Mouse (Mus musculus) kidney, postnatal 14 days (tissue): ENCODE measurements around the gene Gm9964.
"Not testable (repeated sequence)": the region's sequence is repeated elsewhere in the genome, so short reads cannot be mapped to it uniquely, and the experiment has no call there.

ENCODE experiments used
- DNase-seq: peaks from one replicate; pipeline ENCODE4 v3.0.0; 2022; ENCODE audit warnings: mixed read lengths

Gene Gm9964

GRCm38 (mm10) chr11:79296856-79297491 lies at the start of gene Gm9964:
TSS of gene Gm9964 (minus strand) at chr11:79296906.
- no peak for DNase-seq

- DNase-seq, result peak; percentile 56
These were observed 43.4 kb upstream of the Gm9964 start for GRCm38 (mm10) chr11:79339808-79340781.

- peak; percentile 97 for DNase-seq
These were observed 42.6 kb upstream of the Gm9964 start, which contains the start of gene Nf1 for GRCm38 (mm10) chr11:79339234-79339807. TSS of gene Nf1 (plus strand) at chr11:79339693.

GRCm38 (mm10) chr11:79338621-79339020 lies 41.9 kb upstream of the Gm9964 start:
- DNase-seq, result no peak

GRCm38 (mm10) chr11:79336722-79337267 lies 40.1 kb upstream of the Gm9964 start:
- DNase-seq, result no peak

GRCm38 (mm10) chr11:79335077-79335476 lies 38.4 kb upstream of the Gm9964 start:
- DNase-seq, result no peak

- no peak for DNase-seq
These were observed 32.9 kb upstream of the Gm9964 start for GRCm38 (mm10) chr11:79329585-79329984.

GRCm38 (mm10) chr11:79328060-79328459 lies 31.4 kb upstream of the Gm9964 start:
- no peak for DNase-seq

GRCm38 (mm10) chr11:79327106-79327505 lies 30.4 kb upstream of the Gm9964 start:
- no peak for DNase-seq

- DNase-seq, result peak; percentile 52
These were observed 29.0 kb upstream of the Gm9964 start for GRCm38 (mm10) chr11:79325663-79326062.

GRCm38 (mm10) chr11:79323985-79324685 lies 27.4 kb upstream of the Gm9964 start:
- DNase-seq, result peak; percentile 60

GRCm38 (mm10) chr11:79319807-79320206 lies 23.1 kb upstream of the Gm9964 start:
- DNase-seq, result no peak

GRCm38 (mm10) chr11:79316807-79317345 lies 20.2 kb upstream of the Gm9964 start:
- DNase-seq, result no peak

GRCm38 (mm10) chr11:79310467-79310866 lies 13.8 kb upstream of the Gm9964 start:
- no peak for DNase-seq

GRCm38 (mm10) chr11:79307560-79308200 lies 11.0 kb upstream of the Gm9964 start:
- no peak for DNase-seq

- DNase-seq, result peak; percentile 44
These were observed 10.3 kb upstream of the Gm9964 start for GRCm38 (mm10) chr11:79306996-79307395.

GRCm38 (mm10) chr11:79306510-79306909 lies 9.8 kb upstream of the Gm9964 start:
- no peak for DNase-seq

GRCm38 (mm10) chr11:79305697-79306340 lies 9.1 kb upstream of the Gm9964 start:
- peak; percentile 33 for DNase-seq

GRCm38 (mm10) chr11:79304245-79304644 lies 7.5 kb upstream of the Gm9964 start:
- DNase-seq, result not testable (repeated sequence)

GRCm38 (mm10) chr11:79303109-79303508 lies 6.4 kb upstream of the Gm9964 start:
- DNase-seq, result no peak
